Mouse (Mus musculus): Measurements from ENCODE around the gene Efs.
"Not testable (repeated sequence)": the region's sequence is repeated elsewhere in the genome, so short reads cannot be mapped to it uniquely, and the experiment has no call there.

The Efs gene

GRCm38 (mm10) chr14:54925349-54926342, at the start of gene Efs:
Efs (minus strand) TSS chr14:54926126.
- no peak for DNase-seq (ENCODE audit: low spot score in 2 of 2)

GRCm38 (mm10) chr14:54974068-54974791, 48.3 kb upstream of the Efs start:
- DNase-seq (ENCODE audit: low spot score in 2 of 2) = no peak

GRCm38 (mm10) chr14:54972786-54973185, 46.9 kb upstream of the Efs start:
- not testable (repeated sequence) for DNase-seq (ENCODE audit: low spot score in 2 of 2)

GRCm38 (mm10) chr14:54968344-54968743, 42.4 kb upstream of the Efs start:
- DNase-seq (ENCODE audit: low spot score in 2 of 2) = no peak

GRCm38 (mm10) chr14:54967874-54968273, 41.9 kb upstream of the Efs start:
- no peak for DNase-seq (ENCODE audit: low spot score in 2 of 2)

GRCm38 (mm10) chr14:54966320-54966977, 40.5 kb upstream of the Efs start, which contains the start of gene Myh6:
Myh6 (minus strand) TSS chr14:54966927.
- no peak for DNase-seq (ENCODE audit: low spot score in 2 of 2)

GRCm38 (mm10) chr14:54965631-54966030, 39.7 kb upstream of the Efs start:
- DNase-seq (ENCODE audit: low spot score in 2 of 2) = no peak

- DNase-seq (ENCODE audit: low spot score in 2 of 2) = no peak
Observed at GRCm38 (mm10) chr14:54965044-54965443, 39.1 kb upstream of the Efs start.

- DNase-seq (ENCODE audit: low spot score in 2 of 2) = no peak
Observed at GRCm38 (mm10) chr14:54963727-54964126, 37.8 kb upstream of the Efs start.

- no peak for DNase-seq (ENCODE audit: low spot score in 2 of 2)
Observed at GRCm38 (mm10) chr14:54962714-54963113, 36.8 kb upstream of the Efs start.

GRCm38 (mm10) chr14:54961487-54961886, 35.6 kb upstream of the Efs start:
- DNase-seq (ENCODE audit: low spot score in 2 of 2) = no peak

- no peak for DNase-seq (ENCODE audit: low spot score in 2 of 2)
Observed at GRCm38 (mm10) chr14:54960769-54961168, 34.8 kb upstream of the Efs start.

- not testable (repeated sequence) for DNase-seq (ENCODE audit: low spot score in 2 of 2)
Observed at GRCm38 (mm10) chr14:54959853-54960613, 34.1 kb upstream of the Efs start.

GRCm38 (mm10) chr14:54959197-54959596, 33.3 kb upstream of the Efs start:
- DNase-seq (ENCODE audit: low spot score in 2 of 2) = no peak

GRCm38 (mm10) chr14:54958503-54958902, 32.6 kb upstream of the Efs start:
- DNase-seq (ENCODE audit: low spot score in 2 of 2) = no peak

GRCm38 (mm10) chr14:54956533-54956932, 30.6 kb upstream of the Efs start:
- DNase-seq (ENCODE audit: low spot score in 2 of 2) = no peak

GRCm38 (mm10) chr14:54955481-54955880, 29.6 kb upstream of the Efs start:
- no peak for DNase-seq (ENCODE audit: low spot score in 2 of 2)

GRCm38 (mm10) chr14:54954474-54954873, 28.5 kb upstream of the Efs start:
- no peak for DNase-seq (ENCODE audit: low spot score in 2 of 2)

GRCm38 (mm10) chr14:54953664-54954206, 27.8 kb upstream of the Efs start:
- no peak for DNase-seq (ENCODE audit: low spot score in 2 of 2)

- no peak for DNase-seq (ENCODE audit: low spot score in 2 of 2)
Observed at GRCm38 (mm10) chr14:54951587-54951986, 25.7 kb upstream of the Efs start.

GRCm38 (mm10) chr14:54950493-54950892, 24.6 kb upstream of the Efs start:
- DNase-seq (ENCODE audit: low spot score in 2 of 2) = no peak

Data from spleen, postnatal 10 days (tissue).